Mouse (Mus musculus) embryonic fibroblast, embryonic 13.5 days (primary cell): ENCODE measurements around the gene Atat1. TPM values are rescaled to one million over a fixed set of nuclear protein-coding genes. Genes with fewer than 3 reads are reported as not detected.

Source experiments
- H3K27ac ChIP-seq: 2 replicates; pipeline ENCODE4 v1.5.1; 2012; ENCODE audit warnings: low read length, control low read depth, inconsistent platforms; ENCODE audit not compliant: insufficient read depth
- H3K4me1 ChIP-seq: 2 replicates; pipeline ENCODE4 v1.6.1; 2011; ENCODE audit warnings: low read length; ENCODE audit not compliant: control insufficient read depth, insufficient read depth
- H3K4me3 ChIP-seq: 2 replicates; pipeline ENCODE4 v1.5.1; 2011; ENCODE audit warnings: mild to moderate bottlenecking, control low read depth, low read length; ENCODE audit not compliant: insufficient read depth
- CTCF ChIP-seq: IDR thresholded peaks from 2 replicates; pipeline ENCODE4 v1.5.1; 2011; ENCODE audit warnings: mild to moderate bottlenecking, control low read depth, low read length, moderate library complexity, borderline replicate concordance; ENCODE audit not compliant: insufficient read depth
- POLR2A ChIP-seq: IDR thresholded peaks from 2 replicates; pipeline ENCODE4 v1.6.1; 2011; ENCODE audit warnings: low read depth, mild to moderate bottlenecking, control low read depth, low read length, moderate library complexity
- polyA plus RNA-seq: library from polyadenylated mRNA; stranded (reverse); fragments of >200 nt; gene quantifications from 2 replicates; pipeline ENCODE4 v1.2.4, GENCODE M21; 2011; ENCODE audit warnings: low read depth; ENCODE audit not compliant: missing spikeins, insufficient read length

The Atat1 gene
- polyA plus RNA-seq, 1 experiment: 34.7 TPM

- TF ChIP-seq CTCF (no peak), POLR2A (no peak)
- Histone ChIP-seq H3K27ac (no peak overlapping the region), H3K4me1 (no peaks in the 10 kb centered on the region), H3K4me3 (no peak overlapping the region)
Observed at GRCm38 (mm10) chr17:35850974-35851373, 58.9 kb downstream of the Atat1 start.

GRCm38 (mm10) chr17:35848112-35848511, 61.8 kb downstream of the Atat1 start:
- Histone ChIP-seq H3K27ac (no peak overlapping the region), H3K4me1 (no peaks in the 10 kb centered on the region), H3K4me3 (no peak overlapping the region)
- TF ChIP-seq CTCF (no peak), POLR2A (no peak)

Other genes starting within 250 kb of the Atat1 start
- gene Vars2, start 242.5 kb downstream of the Atat1 start, polyA plus RNA-seq: 12.3 and 14.3 TPM in 2 replicates
- gene Gtf2h4, start 236.3 kb downstream of the Atat1 start, polyA plus RNA-seq: 28.7 and 40.5 TPM in 2 replicates
- 42.9 and 46.3 TPM in 2 replicates for gene Ddr1, start 205.5 kb downstream of the Atat1 start, polyA plus RNA-seq
- gene Ier3, start 88.4 kb downstream of the Atat1 start, polyA plus RNA-seq: 82.6 and 120 TPM in 2 replicates
- gene Flot1, start 86.8 kb downstream of the Atat1 start, polyA plus RNA-seq: 66.3 and 78.7 TPM in 2 replicates
- gene Tubb5, start 71.8 kb downstream of the Atat1 start, polyA plus RNA-seq: 856 and 947 TPM in 2 replicates
- 30.4 and 31.8 TPM in 2 replicates for gene Mdc1, start 68.6 kb downstream of the Atat1 start, polyA plus RNA-seq
- gene Nrm, start 48.8 kb downstream of the Atat1 start, polyA plus RNA-seq: 9.8 and 15.5 TPM in 2 replicates
- 92.1 and 115 TPM in 2 replicates for gene Ppp1r18, start 44.5 kb downstream of the Atat1 start, polyA plus RNA-seq
- 40.5 and 41.1 TPM in 2 replicates for gene Dhx16, start 30.3 kb downstream of the Atat1 start, polyA plus RNA-seq
- 29.0 and 37.3 TPM in 2 replicates for gene 2310061I04Rik, start 12.6 kb downstream of the Atat1 start, polyA plus RNA-seq
- gene Mrps18b, start 6.3 kb upstream of the Atat1 start, polyA plus RNA-seq: 86.9 and 89.8 TPM in 2 replicates
- 58.6 and 67.3 TPM in 2 replicates for gene Ppp1r10, start 6.4 kb upstream of the Atat1 start, polyA plus RNA-seq
- 90.7 and 95.8 TPM in 2 replicates for gene Abcf1, start 59.7 kb upstream of the Atat1 start, polyA plus RNA-seq
- gene Gnl1, start 69.8 kb upstream of the Atat1 start, polyA plus RNA-seq: 40.0 and 40.9 TPM in 2 replicates
- 30.8 and 31.4 TPM in 2 replicates for gene Prr3, start 70.2 kb upstream of the Atat1 start, polyA plus RNA-seq
- gene H2-T24, start 110.5 kb upstream of the Atat1 start, polyA plus RNA-seq: not detected in 2 replicates
- 15.8 and 21.7 TPM in 2 replicates for gene H2-T23, start 122.8 kb upstream of the Atat1 start, polyA plus RNA-seq
- gene H2-T22, start 132.7 kb upstream of the Atat1 start, polyA plus RNA-seq: 50.4 and 54.1 TPM in 2 replicates
- not detected in 2 replicates for gene Gm6034, start 132.9 kb upstream of the Atat1 start, polyA plus RNA-seq
- gene Gm11127, start 148.3 kb upstream of the Atat1 start, polyA plus RNA-seq: not detected in 2 replicates
- not detected in 2 replicates for gene Gm19684, start 211.6 kb upstream of the Atat1 start, polyA plus RNA-seq
- gene Gm7030, start 219.3 kb upstream of the Atat1 start, polyA plus RNA-seq: not detected in 2 replicates